Mouse (Mus musculus): ENCODE data around the gene Car10.
"Not testable (repeated sequence)": the region's sequence is repeated elsewhere in the genome, so short reads cannot be mapped to it uniquely, and the experiment has no call there.

Gene Car10

DNA sequence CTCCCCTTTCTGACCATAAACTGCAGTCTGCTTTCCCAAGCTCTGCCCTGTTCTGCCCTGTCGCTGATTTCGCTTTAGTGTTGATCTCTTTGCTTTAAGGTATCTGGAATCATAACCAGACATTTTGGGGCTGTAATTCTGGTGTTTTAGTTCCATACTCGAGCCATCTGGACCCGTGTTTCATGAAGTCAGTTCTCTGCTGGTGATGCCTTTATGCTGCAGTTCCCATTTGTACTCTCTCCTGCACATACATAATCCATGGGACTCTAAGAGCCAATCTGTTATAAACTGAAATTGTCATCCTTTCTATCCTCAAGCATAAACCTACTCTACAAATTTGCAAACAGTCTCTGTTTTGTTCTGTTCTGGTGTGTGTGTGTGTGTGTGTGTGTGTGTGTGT lies 293.3 kb downstream of the Car10 start:
- DNase-seq (ENCODE audit: low spot score in 2 of 2), result no peak

DNA sequence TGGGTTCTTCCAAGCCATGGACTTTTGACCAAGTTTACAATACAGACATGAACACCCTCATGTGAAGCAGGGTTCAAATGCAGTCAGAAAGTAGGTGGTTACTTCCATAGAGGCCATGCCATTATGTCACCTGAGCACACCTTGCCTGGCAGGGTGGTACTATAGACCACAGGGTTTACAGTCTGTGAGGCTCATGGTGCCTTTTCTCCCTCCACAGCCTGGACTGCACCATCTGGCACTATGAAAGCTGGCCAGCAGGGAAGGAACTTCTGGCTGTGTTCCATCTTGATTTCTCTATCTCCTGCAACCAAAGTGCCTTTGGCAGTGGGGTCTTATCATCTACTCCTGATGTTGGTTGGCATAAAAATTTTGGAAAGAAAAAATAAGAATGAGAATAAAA lies 295.5 kb downstream of the Car10 start:
- not testable (repeated sequence) for DNase-seq (ENCODE audit: low spot score in 2 of 2)

DNA sequence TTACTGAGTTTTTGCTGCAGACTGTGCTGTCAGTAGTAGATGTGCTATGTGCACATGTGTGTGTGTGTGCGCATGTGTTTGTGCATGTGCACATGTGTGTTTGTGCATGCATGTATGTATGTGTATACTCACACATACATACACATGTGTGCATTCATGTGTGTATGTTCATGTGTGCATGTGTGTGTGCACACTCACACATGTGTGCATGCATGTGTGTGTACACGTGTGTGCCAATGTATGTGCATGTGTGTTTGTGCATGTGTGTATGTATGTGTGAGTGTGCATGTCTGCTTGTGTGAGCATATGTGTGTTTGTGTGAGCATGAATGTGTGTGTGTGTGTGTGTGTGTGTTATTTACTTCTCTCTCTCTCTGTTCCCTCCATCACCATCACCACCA lies 298.5 kb downstream of the Car10 start:
- no peak for DNase-seq (ENCODE audit: low spot score in 2 of 2)

DNA sequence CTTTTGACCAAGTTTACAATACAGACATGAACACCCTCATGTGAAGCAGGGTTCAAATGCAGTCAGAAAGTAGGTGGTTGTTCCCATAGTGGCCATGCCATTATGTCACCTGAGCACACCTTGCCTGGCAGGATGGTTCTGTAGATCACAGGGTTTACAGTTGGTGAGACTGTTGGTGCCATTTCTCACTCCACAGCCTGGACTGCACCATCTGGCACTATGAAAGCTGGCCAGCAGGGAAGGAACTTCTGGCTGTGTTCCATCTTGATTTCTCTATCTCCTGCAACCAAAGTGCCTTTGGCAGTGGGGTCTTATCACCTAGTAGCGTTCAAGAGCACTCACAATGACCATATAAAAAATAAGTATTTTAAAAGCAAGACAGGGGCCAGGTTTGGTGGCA lies 303.3 kb downstream of the Car10 start:
- not testable (repeated sequence) for DNase-seq (ENCODE audit: low spot score in 2 of 2)

DNA sequence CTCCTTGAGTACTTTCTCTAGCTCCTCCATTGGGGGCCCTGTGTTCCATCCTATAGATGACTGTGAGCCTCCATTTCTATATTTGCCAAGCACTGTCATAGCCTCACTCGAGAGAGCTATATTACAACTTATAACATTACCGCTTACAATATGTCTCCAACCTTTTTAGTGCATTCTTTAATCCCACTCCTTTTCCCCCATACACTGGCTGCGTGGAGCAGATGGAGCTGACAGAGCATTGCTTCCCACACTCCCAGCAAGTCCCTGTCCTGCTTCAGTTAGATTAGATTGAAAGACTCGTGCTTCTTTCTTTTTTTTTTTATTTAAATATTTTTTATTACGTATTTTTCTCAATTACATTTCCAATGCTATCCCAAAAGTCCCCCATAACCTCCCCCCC lies 310.2 kb downstream of the Car10 start:
- DNase-seq (ENCODE audit: low spot score in 2 of 2), result no peak

DNA sequence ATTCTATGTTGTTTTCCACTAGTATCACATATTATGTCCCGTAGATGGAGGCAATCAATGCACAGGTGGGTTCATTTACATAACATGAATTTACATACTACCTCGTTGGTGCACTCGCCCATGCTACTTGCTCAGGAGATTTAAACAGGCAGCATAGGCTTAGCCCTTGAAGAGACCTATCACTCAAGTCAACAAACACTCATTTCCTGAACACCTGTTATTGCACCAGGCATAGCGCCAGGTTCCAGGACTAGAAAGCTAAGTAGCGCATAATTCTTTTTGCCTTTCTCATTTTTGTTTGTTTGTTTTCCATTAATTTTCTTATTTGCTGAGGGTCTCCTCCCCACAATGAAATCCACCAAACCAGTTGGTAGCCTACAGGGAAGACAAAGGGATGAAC lies 333.7 kb downstream of the Car10 start:
- DNase-seq (ENCODE audit: low spot score in 2 of 2), result no peak

DNA sequence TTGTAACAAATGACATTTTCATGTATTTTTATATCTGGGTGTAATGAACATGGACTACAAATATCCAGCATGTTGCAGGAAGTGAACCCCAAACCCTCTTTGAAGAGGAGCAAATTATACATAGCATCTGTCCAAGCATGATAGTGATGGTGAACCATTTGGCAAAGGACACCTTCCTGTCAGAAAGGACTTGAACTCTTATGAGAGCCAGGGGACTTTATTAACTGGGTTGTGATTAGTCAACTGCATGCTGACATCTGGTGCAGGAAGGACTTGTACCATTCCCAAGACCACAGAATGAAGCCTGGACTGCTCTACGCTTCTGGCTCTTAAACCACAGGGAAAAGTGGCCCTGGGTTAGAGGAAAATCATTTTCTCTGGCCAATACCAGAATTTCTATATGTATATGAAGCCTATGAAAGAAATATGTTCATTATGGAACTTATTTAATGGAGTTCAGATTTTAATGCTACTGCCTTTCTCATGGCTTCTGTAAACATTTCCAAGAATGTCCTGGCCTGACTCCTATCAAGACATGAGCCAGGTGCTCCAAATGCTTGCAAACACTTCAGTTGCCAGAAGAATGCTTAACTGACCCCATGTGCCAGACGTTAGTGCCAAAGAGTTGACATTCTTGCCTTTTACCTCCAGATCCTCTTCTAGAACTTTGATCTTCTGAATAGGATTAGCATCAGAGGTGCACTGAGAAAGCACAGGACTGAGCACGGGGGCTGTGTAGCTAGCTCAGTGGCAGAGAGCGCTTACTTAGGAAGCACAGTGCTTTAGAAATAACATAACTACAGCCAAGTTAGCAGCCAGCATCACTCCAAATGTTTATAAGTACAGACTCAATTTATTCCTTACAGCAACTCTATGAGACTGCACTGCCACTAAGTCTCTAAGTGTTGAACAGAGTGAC lies 337.4 kb downstream of the Car10 start:
- DNase-seq (ENCODE audit: low spot score in 2 of 2), result no peak

DNA sequence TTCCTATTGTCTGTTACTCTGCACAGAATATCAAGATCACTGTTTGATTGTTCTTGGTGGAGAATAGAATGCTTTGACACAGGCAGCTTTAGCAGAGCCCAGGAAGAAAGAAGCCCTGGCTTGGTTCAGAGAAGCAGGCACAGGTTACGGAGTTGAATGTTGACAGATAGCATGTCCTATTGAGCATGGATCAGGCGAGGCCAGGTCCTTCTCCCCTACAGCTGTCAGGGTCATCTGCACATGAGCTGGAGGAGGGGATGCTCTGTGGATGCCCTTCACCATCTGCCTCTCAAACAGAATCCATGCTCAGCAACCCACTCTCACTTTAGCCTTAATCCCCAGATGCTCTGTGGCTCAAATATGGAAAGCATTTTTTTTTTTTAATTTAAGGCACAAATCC lies 339.1 kb downstream of the Car10 start:
- no peak for DNase-seq (ENCODE audit: low spot score in 2 of 2)

DNA sequence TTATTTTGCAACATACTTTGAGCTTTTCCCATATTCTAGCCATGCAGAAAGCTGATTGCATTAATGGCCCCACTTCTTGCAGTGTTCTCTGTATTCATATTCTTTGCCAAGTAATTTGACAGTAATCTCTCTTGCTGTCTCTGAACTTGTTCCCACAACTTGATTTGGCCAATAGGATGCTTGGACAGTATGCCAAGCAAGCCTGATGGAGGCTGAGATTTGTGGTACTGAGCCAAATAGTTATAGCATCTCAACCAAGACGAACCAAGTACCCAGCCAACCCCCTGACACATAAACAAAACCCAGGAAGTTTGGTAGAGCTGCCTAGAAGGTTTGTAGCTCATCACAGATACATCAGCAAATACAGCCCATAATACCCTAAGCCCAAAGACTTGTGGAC lies 342.6 kb downstream of the Car10 start:
- no peak for DNase-seq (ENCODE audit: low spot score in 2 of 2)

DNA sequence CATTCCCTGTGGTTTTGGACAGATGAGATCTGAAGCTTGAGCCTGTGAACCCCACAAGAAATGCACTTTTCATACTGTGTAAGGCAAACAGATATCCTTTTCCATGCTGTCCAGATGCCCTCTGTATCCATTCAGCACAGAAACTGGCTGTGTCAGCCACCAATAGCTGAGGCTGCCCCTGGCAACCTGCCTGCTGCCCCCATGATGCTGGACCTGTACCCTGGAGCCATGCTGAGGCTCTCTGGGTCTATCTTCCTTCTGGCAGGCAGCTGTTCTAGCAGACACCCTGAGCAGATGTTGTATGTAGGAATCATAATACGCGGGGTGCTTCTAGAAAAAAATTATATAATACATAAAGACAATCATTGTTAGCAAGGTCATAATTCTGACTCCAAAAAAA lies 345.9 kb downstream of the Car10 start:
- DNase-seq (ENCODE audit: low spot score in 2 of 2), result no peak

DNA sequence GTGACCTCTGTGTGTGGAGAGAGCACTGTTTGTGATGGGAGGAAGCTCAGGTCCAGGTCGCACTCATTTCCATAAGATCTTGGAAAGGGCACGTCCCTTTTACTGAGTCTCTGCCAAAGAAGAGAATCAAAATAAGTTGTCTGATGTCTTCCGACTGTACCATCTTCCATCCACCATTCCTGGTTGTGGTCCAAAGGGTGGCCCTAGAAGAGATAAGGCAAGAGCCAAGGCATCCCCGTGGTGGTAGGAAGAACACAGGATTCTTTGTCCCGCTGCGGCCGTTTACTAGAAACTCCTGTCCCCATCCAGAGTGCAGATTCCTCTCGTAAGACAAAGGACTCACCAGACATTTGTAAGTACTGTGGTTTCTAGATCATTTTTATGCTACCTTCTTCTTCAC lies 346.9 kb downstream of the Car10 start:
- DNase-seq (ENCODE audit: low spot score in 2 of 2), result no peak

DNA sequence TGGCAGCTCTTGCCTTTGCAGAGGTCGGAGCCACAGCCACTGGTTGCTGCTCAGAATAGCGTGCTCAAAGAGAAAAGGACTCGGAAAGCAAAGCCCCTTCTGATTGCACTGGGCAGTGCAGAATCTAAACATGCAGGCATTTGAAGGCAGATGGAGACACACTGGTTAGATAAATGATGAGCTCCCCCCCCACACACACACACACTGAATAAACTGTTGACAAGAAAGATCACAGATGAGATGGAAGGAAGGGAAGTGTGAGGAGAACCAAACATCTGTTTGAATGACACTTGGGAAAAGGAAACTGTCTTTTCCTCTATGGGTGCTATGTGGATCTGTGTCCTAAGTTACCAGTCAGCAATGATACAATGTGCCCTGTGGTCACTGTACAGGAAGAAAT lies 349.7 kb downstream of the Car10 start:
- DNase-seq (ENCODE audit: low spot score in 2 of 2), result no peak

DNA sequence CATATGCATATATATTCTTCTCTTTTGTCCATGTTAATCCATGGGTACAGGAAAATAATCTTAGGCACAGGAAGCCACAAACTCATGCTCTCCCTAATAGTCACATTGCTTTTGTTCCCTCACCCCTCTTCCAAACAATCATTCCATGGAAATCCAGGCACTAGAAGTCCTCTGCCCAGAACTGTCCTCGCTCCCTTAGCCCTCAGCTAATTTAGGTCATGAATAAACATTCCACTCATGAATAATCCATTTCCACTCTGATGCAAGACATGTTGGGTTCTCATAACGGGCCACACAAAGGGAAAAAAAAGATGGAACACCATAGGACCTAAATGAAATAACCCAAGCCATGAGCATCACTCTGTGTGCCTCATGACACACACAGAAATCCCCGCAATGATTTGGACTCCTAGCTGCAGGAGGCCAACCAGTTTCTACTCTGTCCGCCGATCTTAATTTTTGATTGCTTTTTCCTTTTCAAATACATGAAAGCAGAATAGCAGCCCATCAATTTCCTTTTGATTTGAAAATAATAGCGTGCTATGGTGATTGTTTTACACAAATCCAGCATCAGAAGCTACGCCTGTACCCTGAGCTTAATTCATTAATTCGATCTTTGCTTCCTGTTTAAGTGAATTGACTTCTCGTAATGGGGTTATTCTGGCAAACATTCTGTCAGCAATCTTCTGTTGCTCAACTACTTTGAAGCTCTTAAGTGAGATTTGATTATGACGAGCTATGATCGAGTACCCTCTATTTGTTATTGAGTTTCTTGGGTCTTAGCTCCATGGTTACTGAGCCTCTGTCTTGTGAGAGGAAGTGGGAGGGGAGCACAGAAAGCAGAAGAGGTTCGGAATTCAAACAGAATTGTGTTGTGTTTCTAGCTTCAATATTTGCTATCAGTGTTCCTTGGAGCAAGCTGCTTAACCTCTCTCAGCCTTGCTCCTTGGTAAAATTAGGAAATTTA lies 350.7 kb downstream of the Car10 start:
- DNase-seq (ENCODE audit: low spot score in 2 of 2), result no peak

DNA sequence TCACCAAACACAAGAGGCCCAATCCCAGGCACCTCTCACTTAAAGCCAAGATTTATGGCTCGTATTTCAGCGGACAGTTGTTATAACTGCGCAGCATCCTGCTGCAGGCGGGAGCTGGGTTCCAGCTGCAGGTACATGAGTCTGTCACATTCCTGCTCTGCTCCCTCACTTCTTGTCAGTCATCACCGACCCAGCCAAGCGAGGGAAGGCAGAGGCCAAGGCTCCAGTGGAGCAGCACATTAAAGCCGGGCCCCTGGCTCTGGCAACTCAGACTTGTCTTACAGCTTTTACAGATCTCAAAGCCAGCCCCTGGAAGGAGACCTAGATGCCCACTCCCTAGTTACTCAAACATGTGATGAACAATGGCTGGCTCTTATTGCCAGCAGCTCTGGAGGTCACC lies 352.7 kb downstream of the Car10 start:
- DNase-seq (ENCODE audit: low spot score in 2 of 2), result no peak

DNA sequence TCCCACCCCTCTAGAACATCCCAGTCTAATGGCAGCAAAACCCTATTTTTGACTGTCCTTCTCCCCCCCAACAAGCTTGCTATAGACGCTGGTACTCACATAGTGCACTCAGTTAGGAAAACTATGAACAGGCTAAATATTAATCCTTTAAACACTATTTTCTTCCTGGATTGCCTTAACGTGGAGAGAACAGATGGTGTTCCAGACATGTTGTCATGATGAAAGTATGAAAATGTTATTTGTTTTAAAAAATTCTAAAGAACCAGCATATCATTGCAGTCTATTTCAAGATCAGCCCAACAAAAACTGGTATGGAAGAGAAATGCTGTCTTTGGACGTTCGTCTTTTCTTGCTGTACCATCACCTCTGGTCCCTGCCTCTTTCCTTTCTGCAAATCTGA lies 368.4 kb downstream of the Car10 start:
- DNase-seq (ENCODE audit: low spot score in 2 of 2), result no peak

DNA sequence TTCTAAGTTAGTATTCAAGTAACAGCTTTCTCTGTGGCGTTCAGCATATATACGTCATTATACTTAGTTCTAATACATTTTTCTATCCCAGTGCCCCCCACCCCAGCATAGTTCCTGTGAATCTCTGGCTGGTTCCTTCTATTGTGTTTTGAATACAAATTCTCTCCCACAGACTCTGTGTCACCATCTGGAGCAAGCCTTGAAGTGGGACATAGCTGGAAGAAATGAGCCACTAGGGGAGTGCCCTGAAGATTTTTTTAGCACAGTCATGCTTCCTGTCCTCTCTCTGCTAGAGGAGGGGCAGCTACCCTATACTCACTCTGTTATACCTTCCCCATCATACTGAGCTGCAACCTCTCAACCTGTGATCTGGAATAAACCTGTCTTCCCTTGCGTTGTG lies 369.9 kb downstream of the Car10 start:
- no peak for DNase-seq (ENCODE audit: low spot score in 2 of 2)

DNA sequence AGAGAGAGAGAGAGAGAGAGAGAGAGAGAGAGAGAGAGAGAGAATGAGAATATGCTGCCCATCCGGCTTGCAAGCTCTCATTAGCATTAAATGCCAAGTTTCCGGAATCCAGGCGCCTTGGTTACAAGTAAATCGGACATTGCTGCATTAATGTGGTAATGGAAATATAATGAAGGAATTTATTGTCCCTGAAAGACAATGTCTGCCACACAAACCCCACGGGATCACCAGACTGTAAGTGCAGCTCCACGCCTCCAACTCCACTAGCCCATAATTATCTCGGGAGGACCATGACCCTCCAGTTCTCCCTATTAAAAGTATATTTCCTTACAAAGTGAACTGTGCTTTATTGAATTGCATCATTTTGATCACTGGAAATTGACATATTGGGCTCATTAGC lies 372.9 kb downstream of the Car10 start:
- no peak for DNase-seq (ENCODE audit: low spot score in 2 of 2)

DNA sequence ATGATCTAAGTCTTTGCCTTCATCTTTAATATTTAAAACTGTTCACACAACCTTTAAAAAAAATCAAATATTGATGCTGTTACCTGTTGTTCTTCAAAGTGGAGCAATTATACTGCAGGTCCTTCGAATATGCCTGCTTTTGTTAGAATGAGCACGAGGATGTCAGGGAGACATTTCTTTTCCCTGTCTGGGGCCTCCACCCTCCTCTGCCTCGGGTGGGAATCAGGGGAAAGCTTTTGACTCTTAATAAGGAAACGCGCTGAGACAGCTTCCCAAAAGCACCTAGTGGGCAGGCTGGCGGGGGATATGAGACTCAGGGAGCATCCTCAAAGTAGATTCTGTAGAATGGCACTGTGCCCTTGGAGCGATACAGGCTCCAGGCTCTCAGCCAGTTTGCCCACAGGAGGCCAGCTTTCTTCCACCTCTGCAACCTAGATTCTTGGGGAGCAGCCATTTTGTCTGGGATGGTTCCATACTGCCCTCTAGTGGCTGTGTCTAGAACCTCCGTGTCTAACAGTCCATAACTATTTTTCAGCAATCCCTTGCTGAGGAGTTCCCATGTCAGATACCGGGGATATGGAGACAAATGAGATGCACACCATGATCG lies 373.8 kb downstream of the Car10 start:
- peak; percentile 55 to 71 for DNase-seq (ENCODE audit: low spot score in 2 of 2)

DNA sequence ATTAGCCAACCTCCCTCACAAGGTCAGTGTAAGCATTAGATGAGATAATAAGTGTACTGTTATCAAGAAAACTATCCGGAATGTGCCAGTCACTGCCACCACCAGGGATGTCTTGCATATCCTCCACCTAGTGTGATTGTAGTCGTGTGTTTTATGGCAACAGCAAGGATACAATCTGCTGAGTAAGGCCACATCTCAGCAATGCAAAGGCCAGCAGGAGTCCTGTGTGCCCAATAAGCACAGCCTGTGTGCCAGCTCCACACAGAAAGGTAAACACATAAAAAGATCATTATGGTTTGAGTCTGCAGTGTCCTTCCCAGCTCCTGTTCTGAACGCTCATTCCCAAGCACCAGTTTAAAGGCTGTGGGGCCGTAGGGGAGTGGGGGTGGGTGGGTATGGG lies 386.8 kb downstream of the Car10 start:
- no peak for DNase-seq (ENCODE audit: low spot score in 2 of 2)

DNA sequence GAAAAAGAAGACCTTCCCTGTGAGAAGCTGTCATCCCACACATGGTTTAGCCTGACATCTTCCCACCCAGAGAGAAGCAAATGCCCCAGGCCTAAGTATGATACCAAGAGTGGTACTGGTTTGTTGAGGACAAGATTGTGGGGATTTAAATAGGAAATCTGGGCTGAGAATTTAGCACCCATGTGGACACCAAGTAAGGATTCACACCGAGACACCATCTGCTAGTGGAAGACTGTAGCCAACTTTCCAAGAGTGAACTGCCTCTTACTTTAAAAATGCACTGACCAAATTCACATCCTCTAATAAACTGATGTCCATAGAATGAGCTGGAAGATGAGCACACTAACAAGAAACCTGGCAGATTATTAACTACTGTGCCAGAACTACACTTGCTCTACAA lies 389.2 kb downstream of the Car10 start:
- no peak for DNase-seq (ENCODE audit: low spot score in 2 of 2)

DNA sequence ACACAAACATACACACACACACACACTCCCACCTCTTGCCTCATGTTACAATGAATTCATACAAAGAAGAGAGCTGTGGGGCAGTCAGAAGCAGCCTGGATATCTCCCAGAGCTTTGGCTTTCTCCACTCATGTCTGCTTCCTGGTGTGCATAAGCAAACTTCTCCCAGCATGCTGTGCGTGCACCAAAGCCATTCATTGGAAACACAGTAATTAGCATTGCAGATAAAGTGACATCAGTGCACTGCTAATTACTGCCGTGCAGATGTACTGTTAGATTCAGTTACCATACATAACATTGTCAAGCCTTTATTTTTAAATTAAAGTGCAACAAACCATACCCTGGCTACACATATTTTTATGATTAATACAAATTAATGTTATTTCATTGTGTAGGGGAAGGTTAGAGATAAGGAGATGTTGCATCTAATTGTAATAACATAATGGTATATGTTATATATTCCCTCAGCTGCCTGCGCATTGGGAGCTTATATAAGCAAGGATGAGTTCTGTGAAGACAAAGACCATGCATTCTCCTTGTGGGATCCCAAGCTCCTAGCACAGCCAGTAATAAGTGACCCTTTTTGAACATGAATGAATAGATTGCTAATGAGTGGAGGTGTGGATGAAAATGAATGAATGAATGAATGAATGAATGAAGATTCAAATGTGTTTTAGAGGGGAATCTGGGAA lies 390.2 kb downstream of the Car10 start:
- DNase-seq (ENCODE audit: low spot score in 2 of 2), result no peak
